Mouse (Mus musculus) mouse trophoblast stem cell (cell line): ENCODE data around the gene Tmem220.

Experiments used
- in situ Hi-C, 2 experiments: fragments of 300-500 bp; cut with MseI, MboI; formaldehyde crosslinking; loops; 2 replicates in 1 of 2; 3 replicates in 1 of 2; pipeline ENCODE4 v1.15.1; 2025

Gene Tmem220

DNA sequence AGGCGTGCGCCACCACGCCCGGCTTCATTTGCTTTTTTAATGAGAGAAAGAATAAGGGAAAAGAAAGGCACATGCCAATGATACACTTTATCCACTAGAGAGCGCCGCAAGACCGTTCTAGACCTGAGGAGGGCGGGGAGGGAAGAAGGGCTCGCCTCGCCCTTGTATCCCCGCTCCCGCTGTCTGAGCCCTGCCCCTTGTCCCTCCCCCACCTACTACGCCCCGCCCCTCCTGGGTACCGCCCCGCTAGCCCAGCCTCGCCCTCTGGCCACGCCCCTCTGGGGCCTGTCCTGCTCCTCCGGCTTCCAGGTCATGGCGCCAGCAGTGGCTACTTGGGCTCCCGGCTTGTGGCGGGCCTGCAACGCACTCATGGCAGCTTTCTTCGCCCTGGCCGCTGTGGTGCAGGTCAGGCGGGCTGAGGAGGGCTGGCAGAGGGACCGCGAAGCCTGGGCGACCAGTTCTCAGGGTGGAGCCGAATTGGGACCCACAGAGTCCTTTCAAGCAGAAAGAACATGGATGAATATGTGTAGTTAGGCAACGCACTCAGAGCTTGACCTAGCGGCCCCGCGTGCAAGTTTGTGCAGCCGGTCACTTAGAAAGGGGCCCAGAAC lies at the start of gene Tmem220:
TSS of gene Tmem220 (plus strand) at position 288 of the 611 bp plus-strand sequence.
- in situ Hi-C loops = loop anchor here (5.0 kb wide), 2 partner anchors 57 to 118 kb away; no protein-coding TSS in a partner anchor

DNA sequence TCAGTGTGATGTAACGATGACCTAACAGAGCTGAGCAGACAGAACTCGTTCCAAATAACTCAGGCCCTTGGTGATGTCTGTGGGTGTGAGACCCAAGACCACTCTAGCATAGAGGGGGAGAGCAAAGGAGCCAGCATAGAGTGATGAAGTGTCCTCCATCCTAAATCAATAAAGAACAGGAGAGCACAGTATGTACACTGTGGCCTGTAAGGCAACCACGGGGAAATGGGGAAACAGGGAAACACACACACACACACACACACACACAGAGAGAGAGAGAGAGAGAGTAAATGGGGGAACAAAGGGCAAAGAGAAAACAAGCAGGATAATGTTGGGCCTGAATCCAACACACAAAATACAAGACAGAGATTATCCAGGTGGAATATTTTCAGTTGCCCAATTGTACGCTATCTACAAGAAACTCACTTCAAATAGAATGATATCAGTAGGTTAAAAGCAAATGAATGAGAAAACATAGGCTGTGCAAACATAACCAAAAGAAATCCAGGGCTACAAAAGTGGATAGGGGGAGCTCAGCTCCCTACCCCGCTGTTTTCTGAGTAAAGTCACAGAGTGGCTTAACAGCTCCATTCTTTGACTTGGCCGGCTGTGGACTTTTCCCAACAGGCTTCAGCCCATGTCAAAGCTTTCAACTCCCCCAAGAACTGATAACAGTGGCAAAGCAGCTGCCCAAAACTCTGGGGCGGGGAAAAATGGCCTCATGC lies 49.2 kb upstream of the Tmem220 start:
- in situ Hi-C loops = no loop called here

DNA sequence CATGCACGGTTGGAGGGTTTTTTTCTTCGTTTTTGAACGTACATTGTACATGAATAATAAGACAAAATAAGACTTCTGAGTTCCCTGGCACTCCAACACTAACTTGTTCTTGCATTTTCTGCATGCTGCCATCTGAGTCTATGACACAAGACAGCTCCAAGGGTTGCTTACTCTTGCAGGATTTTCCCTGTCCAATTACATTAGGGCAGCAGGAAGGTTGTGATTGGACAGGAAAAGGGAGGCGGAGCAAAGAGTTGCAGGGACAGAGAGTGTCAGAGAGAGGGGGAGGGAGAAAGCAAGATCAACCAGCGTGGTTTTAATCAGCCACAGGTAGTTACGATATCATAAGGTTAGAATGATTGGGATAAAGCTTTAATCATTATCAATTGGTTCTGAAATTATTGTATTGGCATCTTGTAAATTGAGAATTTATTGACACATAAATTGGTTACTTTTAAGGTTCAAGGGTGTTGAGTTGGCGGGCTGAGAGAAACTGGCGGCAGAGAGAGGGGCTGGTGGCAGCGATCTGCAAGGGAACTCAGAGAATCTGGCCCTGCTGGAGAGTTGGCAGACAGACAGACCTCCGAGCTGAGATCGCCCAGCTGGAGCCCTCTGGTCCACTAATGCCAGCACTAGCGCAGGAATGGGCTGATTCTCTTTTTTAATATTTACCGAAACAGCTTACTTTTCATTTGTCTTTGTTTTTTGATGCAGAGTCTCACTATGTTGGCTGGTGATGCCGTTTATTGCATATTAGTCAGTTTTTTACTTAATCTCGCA lies 43.4 kb upstream of the Tmem220 start:
- in situ Hi-C loops = loop anchor here (5.0 kb wide), 2 partner anchors 69 to 74 kb away; partner anchors contain the start of gene Pirt (in 1 of the 2)

DNA sequence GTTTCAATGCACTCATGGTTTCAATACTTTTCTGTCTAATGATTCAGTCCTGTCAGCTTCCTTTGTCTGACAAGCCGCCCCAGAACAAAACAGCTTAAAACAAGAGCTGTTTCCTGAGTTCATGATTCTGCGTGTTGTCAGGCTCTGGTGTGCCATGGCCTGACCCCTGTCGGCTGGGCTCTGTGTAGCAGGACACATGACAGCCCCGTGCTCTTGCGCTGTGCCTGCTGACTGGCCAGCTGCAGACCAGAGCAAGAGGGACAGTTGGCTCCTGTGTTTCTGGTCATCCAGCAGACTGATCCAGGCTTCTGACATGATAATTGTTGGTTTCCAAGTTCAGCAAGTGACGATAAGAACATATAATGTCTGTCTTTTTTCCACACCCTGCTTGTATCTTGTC lies 42.2 kb upstream of the Tmem220 start:
- in situ Hi-C loops = loop anchor here (5.0 kb wide), 2 partner anchors 70 to 75 kb away; partner anchors contain the start of gene Pirt (in 1 of the 2)

DNA sequence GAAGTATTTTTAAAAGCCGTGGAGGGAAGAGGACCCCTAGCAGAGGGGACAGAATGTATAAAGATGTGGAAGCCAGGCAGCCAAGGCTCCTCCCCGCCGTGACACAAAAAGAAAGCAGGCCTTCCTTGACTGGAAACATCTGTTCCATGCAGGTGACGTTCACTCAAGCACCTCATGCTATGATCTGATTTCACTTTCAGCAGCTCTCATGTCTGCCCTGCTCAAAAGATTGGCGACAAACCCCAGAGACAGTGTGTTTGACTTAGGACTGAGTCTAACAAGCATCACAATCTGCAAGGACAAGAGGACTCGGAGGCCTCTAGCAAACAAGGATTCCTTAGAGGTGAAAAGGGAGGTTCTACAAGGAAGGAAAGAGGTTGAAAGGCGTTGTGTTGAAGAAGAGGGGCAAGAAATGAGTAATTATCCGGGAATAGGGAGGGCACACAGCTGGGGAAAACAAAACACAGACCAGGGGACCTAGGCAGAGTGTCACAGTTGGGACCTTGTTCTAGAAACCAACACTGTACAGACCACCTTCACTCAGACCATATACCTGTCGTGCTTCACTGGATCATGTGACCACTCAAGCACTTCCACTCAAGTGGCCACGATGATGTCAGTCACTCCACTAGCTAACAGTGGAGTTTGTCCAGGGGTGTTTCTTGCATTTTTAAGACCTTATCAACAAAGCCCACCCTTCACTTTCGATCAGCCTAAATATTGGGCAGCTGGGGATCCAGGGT lies 41.4 kb upstream of the Tmem220 start:
- in situ Hi-C loops = loop anchor here (5.0 kb wide), 2 partner anchors 71 to 76 kb away; partner anchors contain the start of gene Pirt (in 1 of the 2)

DNA sequence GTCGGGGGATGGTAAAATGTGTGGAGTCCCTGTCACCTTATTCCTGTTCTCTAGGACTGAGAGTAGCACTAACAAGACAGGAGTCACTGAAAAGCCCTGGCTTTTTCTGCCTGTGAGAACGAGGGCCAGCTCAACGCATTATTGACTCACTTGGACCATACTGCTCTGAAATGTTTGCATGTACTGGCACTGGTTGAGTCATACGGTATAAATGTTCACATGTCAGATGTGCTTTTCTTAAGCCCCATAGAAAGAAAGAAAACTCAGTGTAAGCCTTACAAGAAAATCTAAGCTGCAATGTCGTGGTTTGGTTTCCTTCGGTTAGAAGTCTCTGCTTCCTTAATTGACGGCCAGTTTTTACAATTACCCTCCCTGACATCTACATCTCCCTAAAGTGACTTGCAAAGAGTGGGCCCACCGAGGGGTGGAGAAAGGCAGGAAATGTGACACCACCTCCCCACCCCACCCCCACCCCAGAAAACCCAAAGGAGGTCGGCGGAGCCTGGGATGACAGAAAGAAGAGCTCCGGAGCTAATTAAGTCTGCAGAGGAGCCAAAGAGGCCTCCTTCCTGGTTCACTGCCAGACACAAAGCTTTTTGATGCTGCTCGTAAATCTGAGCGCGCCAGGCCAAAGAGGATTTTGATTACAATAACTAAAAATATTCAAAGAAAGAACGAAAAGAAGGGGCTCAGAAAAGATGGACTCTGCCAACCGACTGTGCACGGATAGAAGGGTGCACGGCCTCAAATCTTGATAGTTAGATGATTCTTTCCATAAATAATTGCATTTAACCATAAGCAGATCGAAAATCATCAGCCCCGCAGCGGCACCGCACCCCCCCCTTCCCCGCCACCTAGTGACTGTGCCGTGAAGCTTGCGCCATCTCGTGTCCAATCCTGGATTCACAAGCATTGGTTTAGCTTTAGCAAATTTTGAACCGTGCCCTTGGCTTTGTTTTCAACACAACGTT lies 40.5 kb upstream of the Tmem220 start:
- in situ Hi-C loops = loop anchor here (5.0 kb wide), 2 partner anchors 72 to 77 kb away; partner anchors contain the start of gene Pirt (in 1 of the 2)

DNA sequence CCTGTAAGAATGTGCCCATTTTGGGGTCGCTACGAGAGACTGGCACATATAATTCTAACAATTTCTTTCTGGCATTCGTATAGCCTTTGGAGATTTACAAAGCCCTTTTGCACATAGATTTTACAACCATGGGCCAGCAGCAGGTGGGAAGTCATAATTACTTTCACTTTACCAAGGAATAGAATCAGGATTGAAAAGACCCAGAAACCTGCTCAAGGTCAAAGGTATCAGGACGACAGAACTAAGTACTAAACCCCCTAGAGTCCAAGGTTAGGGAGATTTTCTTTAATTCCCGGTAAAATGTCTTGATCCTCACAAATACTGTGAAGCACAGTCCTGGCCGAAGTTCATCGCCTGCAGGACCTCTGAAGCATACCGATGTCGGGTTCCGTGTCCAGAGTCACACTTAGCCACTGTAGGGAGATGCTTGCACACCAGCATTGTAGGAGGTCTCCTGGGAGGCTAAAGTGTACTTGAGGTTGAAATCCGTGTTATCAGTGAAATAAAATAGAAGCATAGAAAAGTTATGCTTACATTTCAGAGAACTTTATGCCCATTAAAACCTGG lies 39.7 kb upstream of the Tmem220 start:
- in situ Hi-C loops = no loop called here

DNA sequence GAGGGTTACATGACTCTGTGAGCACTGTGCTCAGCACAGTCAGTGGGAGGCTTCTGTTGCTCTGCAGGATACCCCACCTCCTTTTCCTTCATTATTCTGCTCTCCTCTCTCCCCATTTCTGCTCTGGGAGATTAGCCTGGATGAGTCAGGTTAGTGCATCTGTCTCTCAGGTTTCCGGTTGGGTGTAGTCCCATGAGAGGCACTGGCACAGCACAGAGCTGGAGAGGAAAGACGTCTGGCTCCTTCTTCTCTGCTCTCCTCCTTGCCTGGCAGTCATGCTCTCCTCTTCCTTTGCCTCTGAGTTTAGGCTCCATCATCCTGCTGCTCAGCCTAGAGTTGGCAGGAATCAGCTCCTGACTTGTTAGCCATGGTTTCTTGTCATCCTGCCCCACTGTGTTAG lies 32.8 kb upstream of the Tmem220 start:
- in situ Hi-C loops = no loop called here

DNA sequence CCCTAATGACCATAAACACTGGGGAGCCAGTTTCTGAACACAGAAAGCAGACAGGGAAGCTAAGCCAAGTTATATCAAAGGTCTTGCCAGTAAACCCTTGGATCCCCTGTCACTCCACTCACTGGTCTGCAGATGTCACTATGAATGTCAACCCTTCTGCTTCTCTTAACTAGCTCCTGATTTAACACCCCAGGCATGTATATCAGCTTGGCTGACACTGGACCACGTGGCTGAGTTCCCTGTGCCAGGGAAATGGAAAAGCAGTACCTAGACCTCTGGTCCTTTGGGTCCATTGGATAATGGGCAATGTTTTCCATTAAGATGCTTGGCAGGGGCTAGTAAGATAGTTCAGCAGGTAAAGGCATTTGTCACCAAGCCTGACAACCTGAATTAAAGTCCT lies 31.3 kb upstream of the Tmem220 start:
- in situ Hi-C loops = no loop called here

DNA sequence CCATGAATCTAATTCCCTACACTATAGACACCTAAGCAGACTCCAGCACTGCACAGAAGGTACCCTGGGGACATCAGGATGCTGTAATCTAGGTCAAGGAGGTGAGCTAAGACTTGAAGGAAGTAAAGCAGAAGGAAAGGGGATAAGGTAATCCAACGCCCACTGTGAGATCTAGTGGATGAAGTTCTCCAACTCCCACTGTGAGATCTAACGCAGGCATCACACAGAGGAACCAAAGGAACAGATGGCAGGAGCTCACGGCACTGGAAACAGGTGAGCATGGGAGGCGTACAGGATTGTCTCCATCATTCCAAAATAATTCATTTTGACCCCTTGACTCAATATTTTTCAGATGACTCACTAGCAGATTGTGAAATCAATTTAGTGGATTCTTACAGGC lies 28.5 kb upstream of the Tmem220 start:
- in situ Hi-C loops = no loop called here

DNA sequence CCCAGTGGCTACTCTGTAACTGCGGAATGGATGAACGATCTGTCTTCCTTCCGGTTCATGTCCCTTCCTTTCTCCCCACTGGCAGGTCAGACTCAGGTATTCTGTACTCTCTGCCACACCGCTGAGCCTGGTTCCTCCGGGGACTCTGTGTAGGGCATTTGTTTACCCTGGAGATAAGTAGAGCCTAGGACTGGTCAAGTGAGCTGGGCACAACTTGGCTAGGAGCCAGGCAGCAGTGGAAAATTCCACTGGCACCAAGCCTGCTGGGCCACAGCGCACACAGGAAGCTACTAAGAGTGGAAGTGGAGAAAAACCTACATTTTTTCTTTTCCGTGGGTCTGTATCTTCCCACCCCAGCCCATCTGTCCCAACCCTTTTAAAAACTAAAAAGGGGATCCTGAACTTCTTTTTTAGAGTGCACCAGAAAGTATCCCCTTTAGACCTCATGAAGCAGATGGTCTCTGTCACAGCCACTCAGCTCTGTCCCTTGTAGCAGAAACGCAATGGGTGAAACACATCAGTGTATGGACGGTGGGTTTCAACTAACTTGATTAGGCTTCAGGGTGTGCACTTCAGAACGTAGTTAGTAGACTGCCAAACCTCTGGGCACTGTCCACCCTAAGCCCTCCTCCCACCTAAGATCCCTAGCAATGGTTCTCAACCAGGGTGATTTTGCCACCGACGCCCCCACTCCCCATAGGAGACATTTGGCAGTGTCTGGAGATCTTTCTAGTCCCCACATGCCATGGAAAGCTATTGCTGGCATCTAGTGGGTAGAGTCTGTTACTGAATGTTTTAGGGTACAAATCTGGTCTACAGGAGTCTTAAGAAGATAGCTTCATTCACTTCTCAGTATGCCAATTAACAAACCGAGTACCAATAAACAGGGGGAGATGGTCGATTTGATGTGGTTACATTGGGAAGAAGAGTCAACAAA lies 26.2 kb upstream of the Tmem220 start:
- in situ Hi-C loops = no loop called here

DNA sequence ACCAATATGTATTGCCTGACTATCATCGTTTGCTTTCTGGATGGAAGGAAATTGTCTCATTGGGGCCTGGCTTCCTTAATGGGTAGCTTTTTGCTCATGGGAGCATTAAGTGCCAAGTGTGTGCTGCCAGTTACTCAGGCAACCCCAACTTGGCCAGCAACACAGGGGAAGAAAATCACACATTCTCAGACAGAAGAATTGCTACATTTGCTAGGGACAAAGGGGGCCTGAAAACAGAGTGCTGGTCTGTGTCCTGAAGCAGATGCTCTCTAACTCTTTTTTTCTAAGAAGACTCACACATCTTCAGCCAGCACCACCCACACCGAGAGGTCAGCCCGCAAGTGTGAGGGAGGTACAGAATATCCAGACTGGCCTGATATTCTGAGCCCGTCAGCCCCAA lies 24.3 kb upstream of the Tmem220 start:
- in situ Hi-C loops = no loop called here

DNA sequence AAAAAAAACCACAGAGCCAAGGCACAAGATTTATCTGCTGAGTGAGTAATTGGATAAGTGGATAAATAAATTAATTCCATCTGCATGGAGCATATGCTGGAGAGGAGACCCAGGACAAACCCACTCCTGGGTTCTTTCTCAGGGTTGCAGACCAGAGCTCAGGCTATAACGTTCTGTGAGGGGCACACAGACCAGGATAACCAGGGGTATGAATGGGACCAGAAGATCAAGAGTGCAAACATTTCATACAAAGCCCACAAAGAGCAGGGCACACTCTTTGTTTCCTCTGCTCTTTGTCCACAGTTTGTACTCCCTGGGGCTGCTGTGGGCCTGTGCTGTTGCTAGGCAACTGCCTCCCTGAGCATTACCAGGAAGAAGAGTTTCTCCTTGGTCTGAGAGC lies 23.2 kb upstream of the Tmem220 start:
- in situ Hi-C loops = no loop called here

DNA sequence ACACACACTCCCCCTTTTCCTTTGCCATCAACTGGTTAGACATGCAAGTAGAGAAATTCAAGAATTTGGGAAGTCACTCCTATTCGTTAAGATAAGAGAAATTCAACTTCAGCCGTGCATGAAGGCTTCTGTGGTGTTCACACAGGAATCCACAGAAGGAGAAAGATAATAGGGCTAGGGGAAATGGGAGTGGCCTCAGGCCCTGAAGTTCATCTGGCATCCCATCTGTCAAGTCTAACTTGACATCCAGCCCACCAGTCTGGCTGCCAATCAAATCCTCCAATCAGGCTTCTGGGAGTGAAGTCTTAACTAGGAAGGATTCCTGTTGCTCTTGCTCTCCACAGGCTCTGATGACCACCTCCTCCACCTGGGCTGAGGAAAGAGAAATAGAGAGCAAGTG lies 22.0 kb upstream of the Tmem220 start:
- in situ Hi-C loops = no loop called here

DNA sequence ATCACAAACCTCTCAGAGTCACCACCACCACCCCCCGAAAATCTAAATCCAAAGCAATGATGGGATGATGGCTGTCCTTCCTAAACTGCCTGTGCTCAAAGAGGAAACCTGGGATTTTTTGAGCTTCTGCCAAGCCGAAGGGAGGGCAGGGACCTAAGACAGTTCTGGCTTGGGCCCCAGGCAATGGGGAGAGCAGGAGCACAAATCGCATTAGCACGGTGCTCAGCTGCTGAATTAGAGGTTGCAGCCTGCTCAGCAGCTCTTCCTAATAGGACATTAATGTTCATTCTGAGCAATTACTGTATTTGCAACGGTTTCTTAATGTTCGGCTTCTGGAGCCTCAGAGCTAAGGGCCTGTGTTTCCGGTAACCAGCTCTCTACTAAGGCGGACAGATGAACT lies 17.0 kb upstream of the Tmem220 start:
- in situ Hi-C loops = no loop called here

DNA sequence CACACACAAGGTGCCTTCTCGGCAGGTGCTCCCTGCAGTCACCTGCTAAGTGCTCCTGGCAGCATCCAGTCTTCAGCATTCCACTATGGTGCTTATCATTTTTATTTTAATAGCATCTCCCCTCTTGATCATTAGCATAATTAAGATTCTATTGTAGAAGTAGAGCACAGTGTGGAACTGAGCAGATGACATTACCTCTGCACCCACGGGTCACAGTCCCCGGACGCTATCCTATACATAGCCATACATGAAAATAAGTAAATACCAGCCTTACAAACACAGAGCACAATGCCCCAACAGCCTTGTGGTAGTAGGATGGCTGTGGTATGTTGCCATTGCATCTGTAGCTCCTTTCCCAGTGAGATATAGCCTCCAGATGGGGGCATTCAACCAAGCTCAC lies 16.4 kb upstream of the Tmem220 start:
- in situ Hi-C loops = no loop called here

DNA sequence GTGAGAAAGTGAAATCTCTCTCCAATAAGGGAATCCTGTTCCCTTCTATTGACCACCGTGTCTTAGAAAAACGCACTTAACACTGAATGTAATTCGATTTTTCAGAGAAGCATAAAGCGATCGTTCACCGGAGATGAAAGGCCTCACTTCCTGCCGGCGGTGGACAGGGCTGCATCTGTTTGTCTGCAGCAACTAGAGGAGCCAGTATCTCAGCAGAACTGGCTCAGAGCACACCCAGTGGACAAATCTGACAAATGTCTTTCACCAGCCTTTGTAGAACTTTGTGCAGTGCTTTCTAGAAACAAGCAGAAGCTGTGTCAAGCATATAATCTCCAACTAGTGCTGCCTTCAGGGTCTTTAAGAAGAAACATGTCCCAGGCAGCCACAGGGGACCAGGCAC lies 14.5 kb upstream of the Tmem220 start:
- in situ Hi-C loops = loop anchor here in 1 of 2 experiments (5.0 kb wide), 1 partner anchor 103 kb away; no protein-coding TSS in a partner anchor

DNA sequence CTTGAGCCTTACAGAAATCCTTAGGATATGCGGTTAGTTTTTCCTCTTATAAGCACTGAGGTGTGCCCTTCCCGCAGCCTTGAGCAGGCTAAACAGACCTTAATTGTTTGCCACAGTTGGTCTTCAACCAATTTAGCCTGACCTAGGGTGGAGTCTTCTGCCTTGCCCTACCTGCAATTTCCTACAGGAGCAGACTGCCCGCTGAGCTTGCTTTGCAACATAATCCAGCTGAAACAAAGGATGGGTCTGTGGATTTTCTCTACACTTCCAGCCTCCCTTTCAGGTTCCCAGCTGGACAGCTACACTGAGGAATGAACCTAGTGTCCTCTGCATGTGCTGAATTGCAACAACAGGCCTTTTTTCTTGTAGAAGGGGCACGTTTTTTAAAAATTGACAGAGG lies 13.3 kb upstream of the Tmem220 start:
- in situ Hi-C loops = loop anchor here in 1 of 2 experiments (5.0 kb wide), 1 partner anchor 104 kb away; no protein-coding TSS in a partner anchor
